Mouse (Mus musculus) layer of hippocampus, postnatal 25 days (tissue): ENCODE results near the gene Prrt3. TPM values are rescaled to one million over a fixed set of nuclear protein-coding genes. Genes with fewer than 3 reads are reported as not detected.

Experiments
- DNase-seq, 2 experiments: peaks; one replicate each; pipeline ENCODE4 v3.0.0; 2022; ENCODE audit warnings: mixed read lengths in 2 of 2, low spot score in 1 of 2; ENCODE audit errors: extremely low spot score in 1 of 2
- total RNA-seq, 2 experiments: library from RNA; stranded (reverse); gene quantifications; 2 replicates each; pipeline ENCODE4 v1.2.3; 2021

The Prrt3 gene
- total RNA-seq, result 10 to 100 TPM; 54.7 to 57.0 TPM

GRCm38 (mm10) chr6:113501388-113502084, at the start of gene Prrt3:
Gene Prrt3, minus strand, starts transcription at chr6:113501931.
- peak; percentile 60 to 66 for DNase-seq

- DNase-seq, result no peak
Observed at GRCm38 (mm10) chr6:113543906-113544481, 42.3 kb upstream of the Prrt3 start.

- no peak for DNase-seq
Observed at GRCm38 (mm10) chr6:113541610-113542009, 39.9 kb upstream of the Prrt3 start.

- no peak for DNase-seq
Observed at GRCm38 (mm10) chr6:113534886-113535285, 33.2 kb upstream of the Prrt3 start.

GRCm38 (mm10) chr6:113531840-113532404, 30.2 kb upstream of the Prrt3 start:
- no peak for DNase-seq

GRCm38 (mm10) chr6:113530932-113531839, 29.5 kb upstream of the Prrt3 start, which contains the start of the genes Emc3 and Fancd2:
Gene Emc3, minus strand, starts transcription at chr6:113531652.
Gene Fancd2, plus strand, starts transcription at chr6:113531682.
- peak; percentile 98 for DNase-seq

- no peak for DNase-seq
Observed at GRCm38 (mm10) chr6:113523420-113523819, 21.7 kb upstream of the Prrt3 start.

GRCm38 (mm10) chr6:113522310-113522709, 20.6 kb upstream of the Prrt3 start:
- DNase-seq, result no peak

- no peak for DNase-seq
Observed at GRCm38 (mm10) chr6:113517434-113518080, 15.8 kb upstream of the Prrt3 start.

- no peak for DNase-seq
Observed at GRCm38 (mm10) chr6:113514600-113514999, 12.9 kb upstream of the Prrt3 start.

- DNase-seq, result no peak
Observed at GRCm38 (mm10) chr6:113513944-113514343, 12.2 kb upstream of the Prrt3 start.

GRCm38 (mm10) chr6:113508947-113509280, 7.2 kb upstream of the Prrt3 start:
- no peak for DNase-seq

- no peak for DNase-seq
Observed at GRCm38 (mm10) chr6:113508272-113508946, 6.7 kb upstream of the Prrt3 start.

GRCm38 (mm10) chr6:113507130-113507529, 5.4 kb upstream of the Prrt3 start:
- DNase-seq, result no peak

- no peak for DNase-seq
Observed at GRCm38 (mm10) chr6:113505689-113506088, 4.0 kb upstream of the Prrt3 start.

GRCm38 (mm10) chr6:113502801-113503200, 1.1 kb upstream of the Prrt3 start:
- no peak for DNase-seq

- DNase-seq, result no peak
Observed at GRCm38 (mm10) chr6:113499346-113499745, 2.4 kb downstream of the Prrt3 start.

GRCm38 (mm10) chr6:113495071-113495675, 6.6 kb downstream of the Prrt3 start:
- no peak for DNase-seq

- DNase-seq, result peak; percentile 68 to 69
Observed at GRCm38 (mm10) chr6:113494258-113494788, 7.4 kb downstream of the Prrt3 start.
